Mouse (Mus musculus): ENCODE measurements around the gene Mxi1.

Mxi1 gene

DNA sequence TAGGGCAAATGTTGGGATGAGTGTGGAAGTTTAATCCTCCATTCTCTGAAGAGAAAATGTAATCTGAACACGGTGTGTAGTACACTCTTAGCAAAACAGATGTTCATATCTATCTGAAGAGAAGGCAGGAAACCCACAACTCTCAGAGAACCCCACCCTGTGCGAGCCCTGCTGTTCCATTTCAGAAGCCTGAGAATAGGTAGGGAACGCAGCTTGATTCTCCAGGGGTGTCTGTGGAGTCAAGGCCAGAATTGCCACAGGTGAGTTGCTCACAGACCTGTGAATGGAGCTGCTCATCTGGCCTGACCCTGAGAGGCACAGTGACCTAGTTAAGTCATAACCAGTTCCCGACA, 10.5 kb upstream of the Mxi1 start:
- no peak for DNase-seq (ENCODE audit: low spot score in 2 of 2)

DNA sequence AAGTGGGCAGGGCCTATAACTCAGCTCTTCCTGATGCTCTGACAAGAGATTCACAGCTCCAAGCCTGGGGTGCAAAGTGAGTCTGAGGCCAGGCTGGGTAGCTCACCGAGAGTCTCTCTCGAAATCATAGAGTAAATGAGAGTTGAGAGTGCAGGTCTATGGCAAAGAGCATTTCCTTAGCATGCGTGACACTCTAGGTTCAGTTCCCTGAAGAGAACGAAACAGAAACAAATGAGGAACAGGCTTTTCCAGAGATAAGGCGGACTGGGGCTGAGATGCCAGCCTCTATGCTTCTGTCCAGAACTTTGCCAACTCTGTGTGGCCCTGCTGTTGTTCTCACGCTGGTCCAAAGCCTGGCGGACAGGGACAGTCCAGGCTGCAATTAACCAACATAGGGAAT, 6.9 kb upstream of the Mxi1 start:
- no peak for DNase-seq (ENCODE audit: low spot score in 2 of 2)

DNA sequence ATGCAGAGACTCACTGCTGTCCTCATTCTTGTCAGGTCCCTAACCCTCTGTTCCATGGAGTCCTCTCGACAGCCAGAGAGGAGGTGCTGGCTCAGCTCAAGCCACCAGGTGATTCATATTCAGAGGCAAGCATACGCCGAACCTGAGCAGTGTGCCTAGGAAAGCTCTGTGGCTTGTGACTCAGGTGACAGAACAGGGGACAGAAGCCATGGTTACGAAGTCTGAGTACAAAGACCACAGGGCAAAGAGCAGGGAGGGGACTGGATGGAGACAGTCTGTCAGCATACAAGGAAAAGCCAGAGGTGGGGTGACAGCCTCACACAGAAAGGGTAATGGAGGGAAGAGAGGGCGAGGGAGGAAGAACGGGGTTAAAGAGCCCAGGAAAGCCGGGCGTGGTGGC, 4.7 kb upstream of the Mxi1 start:
- DNase-seq (ENCODE audit: low spot score in 2 of 2) = no peak

DNA sequence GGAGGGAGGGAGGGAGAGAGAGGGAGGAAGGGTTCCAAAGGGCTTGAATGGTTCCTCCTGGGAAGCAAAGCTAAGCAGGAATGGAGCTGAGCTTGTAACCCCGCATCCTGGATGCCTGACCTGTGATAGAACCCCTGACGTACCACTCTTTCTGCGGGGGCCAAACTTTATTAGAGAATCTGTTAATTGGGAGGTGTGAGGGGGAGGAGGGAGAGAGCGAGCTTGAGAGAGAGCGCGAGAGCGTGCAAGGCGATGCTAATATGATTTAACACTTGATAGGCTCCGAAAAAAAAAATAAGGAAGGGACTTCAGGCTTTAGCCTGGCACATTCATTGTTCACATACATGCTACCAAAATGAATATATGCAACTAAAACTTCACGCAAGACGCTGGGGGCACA, 3.6 kb upstream of the Mxi1 start:
- no peak for DNase-seq (ENCODE audit: low spot score in 2 of 2)

DNA sequence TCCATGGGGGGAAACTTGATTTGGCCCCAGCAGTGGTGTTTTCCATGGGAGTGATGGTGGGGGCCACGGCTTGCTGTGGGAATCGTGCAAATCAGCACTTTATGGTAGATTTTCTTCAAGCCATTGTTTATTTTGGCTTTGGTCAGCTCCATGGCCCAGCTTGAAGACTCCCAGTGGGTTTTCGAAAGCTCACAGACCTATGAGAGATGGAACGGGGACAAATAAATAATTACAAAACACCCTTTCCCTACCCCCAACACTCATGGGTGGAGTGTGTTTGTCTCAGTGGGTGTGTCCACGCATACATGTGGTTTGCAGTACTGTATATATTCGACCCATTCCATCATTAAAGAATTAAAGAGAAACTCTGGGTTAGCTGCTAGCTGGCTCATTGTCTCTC, 3.1 kb upstream of the Mxi1 start:
- no peak for DNase-seq (ENCODE audit: low spot score in 2 of 2)

DNA sequence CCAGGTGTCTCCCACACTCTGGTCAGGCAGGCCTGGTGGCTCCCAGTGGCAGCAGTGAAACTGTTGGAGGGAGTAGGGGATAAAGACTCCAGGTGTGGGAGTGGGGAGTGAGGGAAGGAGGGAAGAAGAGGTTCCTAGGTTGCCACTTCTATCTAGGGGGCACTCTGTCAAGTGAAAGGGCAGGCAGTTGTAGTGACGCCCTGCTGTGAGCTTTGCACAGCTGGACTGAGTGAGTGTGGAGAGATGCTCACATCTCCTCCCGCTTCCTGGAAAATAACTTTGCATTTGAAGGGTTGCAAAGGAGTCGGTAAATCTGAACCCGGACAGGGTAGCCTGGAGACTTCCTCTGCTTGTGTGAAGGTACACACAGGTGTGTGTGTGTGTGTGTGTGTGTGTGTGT, 687 bp upstream of the Mxi1 start:
- DNase-seq (ENCODE audit: low spot score in 2 of 2) = no peak

DNA sequence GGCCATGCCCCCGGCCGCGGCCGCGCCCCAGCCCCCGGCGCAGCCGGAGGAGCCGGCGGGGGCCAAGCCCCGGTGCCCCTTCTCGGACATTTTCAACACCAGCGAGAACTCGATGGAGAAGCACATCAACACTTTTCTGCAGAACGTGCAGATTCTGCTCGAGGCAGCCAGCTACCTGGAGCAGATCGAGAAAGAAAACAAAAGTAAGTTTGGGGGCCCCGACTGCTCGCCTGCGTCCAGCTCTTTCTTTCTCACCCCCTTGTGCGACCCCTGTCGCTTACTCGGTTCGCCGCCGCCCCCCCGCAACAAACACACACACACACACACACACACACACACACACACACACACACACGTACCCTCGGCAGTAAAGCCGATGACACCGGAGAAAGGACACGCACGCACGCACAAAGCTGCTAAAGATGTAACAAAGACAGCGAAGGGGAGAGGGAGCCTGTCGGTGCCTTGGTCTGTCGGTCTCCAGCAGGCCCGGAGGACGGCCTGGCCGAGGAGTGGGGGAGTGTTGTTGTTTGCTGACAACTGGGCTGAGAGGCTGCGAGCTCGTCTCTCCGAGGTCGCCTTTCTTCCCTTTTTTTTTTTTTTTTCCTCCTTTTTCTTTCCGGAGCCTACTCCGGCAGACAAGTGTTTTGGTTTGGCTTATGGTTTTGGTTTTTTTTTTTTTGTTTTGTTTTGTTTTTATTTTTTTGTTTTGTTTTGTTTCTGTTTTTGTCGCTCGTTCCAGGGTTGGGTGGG, 629 bp downstream of the Mxi1 start:
- DNase-seq (ENCODE audit: low spot score in 2 of 2) = no peak

DNA sequence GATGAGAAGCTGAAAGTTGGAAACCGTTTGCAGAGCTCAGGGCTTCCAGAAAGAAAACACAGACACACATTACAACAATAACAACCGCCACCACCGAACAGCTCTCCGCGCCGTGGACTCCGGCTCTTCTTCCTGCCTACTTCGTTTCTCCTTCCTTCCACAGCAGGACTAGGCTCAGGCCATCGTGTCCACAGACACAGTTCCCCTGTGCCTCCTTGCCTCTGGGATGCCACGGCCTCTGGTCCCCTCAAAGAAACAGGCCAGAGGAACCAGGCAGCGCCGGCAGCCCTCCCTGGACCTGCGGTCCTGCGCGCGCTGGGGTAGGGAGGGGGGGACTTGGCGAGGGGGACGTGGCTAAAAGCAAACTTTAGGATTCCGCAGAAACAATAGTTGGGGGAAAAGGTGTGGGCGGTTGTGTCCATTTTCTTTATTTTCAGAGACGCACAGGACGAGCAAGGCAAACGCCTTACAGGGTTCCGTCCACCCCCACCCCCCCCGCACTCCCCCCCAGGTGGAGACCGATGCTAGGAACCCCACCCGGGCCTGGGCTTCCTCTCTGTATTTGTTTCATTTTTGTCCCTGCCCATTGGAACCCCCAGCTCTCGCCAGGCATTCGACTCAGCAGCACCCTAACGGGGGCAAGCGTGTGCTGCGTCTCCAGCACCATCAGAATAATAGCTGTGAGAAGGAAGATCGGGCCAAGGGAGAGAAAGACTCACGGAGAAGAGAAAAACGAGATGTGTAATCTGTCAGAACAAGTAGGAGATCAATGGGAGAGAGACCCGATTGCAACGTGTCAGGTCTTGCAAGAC, 1.4 kb downstream of the Mxi1 start:
- no peak for DNase-seq (ENCODE audit: low spot score in 2 of 2)

DNA sequence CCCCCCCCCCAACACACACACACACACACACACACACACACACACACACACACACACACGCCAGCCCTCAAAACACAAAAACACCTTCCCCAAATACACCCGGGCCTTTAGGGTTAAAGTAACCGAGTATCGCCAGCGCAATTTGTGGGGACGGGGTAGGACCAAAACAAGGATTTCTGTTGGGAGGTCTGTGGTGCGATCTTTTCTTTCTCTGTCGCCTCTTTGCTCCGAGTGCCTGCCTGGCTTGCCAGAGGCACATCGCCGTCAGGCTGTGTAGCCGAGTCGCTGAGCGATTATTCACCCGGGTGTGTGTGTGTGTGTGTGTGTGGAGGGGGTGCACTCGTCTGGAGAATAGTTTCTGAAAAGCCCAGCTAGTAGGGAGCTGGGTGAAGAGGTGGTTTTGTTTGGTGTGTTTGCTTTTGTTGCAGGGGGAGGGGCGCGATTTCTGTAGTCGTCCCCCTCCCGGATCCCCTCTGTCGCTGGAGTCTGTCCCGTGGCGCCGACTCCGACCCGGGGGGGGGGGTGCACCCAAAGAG, 2.1 kb downstream of the Mxi1 start:
- peak in 1 of 2 experiments; percentile 52 for DNase-seq (ENCODE audit: low spot score in 2 of 2)

DNA sequence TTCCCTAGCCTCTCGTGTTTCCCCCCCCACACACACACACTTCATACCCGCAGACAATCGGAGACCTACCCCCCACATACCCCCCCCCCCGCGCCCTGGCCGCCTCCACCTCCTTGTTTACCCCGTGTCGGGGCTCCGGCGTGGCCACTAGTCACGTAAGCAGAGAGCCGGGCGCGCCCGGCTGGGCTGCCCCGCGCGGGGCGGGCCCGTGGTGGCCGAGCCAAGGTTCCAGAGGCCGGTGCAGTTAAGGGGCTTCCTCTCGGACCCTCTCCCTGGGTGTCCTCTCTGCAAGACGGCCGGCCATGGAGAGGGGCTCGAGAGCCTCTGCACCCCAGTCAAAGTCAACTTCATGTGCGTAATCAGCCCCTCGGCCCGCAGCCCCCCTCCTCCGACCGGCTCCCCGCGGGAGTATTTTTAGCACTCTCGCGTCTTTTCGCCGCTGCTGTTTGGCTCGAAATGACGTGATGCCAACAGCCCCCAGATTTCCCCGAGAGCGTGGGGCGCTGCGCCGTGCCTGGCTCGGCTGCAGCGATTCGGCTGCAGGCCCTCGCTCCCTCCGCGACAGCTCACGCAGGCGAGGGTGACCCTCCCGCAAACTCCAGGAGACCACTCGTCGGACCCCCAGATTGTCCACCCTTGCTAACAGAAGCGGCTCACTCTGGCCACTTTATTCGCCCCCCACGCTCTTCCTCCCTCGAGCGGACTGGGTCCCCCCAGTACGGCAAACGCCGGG, 2.8 kb downstream of the Mxi1 start:
- DNase-seq (ENCODE audit: low spot score in 2 of 2) = peak; percentile 80 to 83

DNA sequence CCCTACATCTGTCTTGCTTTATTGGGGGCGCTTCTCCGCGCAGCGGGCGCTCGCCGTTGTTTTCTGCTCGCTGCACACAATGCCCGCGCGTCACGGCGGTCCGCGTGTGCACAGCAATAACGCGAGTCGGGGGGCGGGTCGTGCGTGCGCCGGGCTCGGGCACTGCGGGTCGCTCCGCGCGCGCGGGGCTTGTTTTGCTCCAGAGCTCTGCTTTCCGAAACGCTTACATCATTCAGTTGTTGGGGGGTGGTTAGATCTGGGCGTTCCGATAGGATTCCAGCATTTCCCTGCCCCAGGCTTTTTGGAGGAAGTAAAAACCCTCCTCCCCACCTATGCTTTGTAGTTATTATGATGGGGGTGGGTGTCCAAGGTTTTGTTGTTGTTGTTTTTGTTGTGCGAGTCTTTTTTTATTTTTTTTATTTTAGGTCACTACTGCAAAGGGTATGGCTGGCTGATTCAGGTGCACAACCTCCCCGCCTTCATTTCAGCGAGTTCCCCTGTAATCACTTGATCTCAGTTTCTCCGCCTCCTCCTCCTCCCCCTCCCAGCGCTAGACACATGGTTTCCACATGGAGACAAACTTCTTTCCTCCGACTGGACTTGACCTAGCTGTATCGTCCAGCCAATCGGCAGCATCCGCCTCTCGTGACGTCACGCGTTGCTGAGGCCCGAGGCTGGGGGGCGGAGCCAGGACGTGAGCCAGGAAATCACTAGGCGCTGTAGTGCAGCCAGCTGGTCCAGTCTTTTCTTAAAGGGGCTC, 3.5 kb downstream of the Mxi1 start:
- peak; percentile 99 for DNase-seq (ENCODE audit: low spot score in 2 of 2)

DNA sequence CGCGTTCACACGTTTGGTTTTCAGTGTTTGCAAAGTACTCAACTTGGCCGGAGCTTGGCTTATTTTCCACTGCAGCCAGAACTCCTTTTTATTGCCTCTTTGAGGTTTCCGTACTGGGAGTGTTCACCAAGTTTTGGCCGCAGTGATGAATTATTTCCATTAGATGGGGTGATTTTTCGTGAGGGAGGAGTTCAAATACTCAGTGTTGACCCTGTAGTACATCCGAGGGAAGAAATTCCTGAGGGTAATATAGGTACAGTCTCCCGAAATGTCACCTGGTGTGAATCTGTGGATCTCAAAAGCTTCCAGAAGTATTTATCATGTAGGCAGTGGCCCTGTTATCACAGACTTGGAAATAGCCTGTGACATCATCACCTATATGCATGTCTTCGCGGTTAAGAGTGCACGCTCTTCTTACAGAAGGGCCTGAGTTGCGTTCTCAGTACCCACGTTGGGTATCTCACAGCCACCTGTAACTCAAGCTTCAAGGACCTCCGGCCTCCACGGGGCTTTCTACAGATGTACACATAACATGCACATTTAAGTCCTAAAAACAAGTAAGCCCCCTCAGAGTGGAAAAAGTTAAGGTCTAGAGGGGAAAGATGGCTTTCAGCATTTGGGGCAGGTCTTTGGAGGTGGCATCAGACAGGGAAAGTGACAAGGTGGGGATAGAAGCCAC, 4.4 kb downstream of the Mxi1 start:
- DNase-seq (ENCODE audit: low spot score in 2 of 2) = no peak

DNA sequence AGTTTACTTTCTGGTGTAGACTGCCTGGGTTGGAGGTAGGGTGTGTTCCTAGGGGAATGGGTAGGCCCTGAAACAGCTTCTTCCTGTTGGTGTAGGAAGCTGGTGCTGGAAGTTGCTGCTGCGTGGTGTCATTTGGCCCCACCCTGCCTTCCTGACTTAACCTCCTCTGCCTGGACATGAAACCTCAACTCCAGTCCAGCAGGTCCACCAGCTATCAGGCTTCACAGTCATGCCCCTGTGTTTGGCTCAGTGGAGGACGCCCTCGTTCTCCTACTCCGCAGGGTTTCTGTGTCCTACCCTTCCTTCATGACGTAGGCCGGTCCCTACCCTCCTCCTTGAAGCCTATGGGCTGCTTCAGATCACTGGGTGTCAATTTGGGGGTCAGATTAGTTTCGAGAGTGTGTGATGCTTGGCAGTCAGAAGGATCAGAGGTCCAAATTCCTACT, 4.9 kb downstream of the Mxi1 start:
- no peak for DNase-seq (ENCODE audit: low spot score in 2 of 2)

DNA sequence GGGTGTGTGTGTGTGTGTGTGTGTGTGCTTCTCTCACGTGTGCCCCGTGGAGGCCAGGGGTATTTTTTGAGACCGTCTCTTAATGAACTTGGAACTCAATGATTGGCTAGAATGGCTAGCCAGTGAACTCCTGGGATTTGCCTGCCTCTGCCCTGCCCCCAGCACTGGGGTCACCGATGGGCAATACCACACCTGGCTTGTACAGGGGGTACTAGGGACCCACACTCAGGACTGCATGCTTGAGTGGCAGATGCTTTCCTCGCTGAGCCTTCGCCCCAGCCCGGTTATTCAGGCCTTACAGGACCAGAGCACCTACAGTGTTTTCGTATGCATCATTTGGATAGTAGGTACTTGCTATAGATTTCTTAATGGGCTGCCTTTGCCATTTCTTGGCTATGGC, 5.8 kb downstream of the Mxi1 start:
- no peak for DNase-seq (ENCODE audit: low spot score in 2 of 2)

DNA sequence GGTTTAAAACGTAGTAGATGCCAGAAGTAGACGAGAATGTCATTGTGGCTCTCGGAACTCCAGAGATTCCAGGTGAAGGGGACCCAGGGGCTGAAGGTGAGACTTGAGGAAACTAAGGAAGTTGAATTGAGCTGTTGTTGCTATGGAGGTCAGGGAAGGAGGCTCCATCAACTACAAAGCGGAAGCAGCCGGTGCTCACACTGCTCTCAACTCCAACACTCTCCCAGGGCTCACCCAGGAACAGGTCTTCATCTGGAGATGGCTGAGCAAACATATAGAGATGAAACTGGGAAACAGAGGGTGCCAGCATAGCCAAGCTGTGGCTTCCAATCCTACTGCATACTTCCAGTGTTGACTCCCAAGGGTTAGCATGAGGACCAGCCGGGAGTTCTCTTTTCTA, 6.6 kb downstream of the Mxi1 start:
- DNase-seq (ENCODE audit: low spot score in 2 of 2) = no peak

DNA sequence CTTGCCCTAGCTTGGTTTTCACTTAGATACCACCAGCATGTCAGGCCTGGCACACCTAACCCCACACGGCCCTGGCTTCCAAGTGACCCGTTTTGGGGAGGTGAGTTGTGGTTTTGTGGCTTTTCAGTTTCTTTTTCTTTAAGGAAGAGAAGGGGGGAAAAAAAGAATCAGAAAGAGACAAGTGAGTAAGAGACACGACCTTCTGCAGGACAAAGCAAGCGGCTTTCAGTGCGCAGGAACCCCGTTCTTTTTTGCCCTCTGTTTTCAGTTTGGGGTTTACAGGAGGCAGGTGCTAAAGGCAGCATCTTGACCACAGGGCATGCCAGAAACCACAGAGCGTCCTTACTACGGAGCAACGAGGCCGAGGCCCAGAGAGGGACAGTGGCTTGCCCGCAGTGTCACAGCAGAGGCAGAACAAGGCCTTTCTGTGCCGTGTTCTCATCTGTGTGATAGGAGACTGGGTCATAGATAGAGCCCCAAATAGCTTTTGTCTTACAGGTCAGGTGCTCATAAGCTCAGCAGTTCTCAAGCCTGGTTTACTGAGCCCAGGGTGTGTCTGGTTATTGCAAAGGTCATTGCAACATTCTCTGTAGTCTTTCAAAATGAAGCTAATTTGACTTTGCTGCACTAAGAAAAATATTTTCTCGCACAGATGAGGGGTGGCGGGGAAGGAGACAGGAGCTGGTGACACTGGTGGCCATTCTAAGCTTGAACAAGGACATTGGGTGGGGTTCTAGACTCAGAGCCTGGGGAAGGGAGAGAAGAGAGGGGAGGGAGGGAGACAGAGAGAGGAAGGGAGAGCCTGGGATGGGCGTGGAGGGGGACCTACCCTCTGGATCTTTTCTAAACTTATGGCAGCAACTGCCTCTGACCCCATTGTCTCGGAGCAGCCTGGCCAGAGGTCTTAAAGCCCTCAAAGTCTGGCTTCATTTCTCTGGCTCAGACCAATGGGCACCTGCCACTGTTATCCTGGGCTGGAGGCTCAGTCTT, 8.1 kb downstream of the Mxi1 start:
- no peak for DNase-seq (ENCODE audit: low spot score in 2 of 2)

DNA sequence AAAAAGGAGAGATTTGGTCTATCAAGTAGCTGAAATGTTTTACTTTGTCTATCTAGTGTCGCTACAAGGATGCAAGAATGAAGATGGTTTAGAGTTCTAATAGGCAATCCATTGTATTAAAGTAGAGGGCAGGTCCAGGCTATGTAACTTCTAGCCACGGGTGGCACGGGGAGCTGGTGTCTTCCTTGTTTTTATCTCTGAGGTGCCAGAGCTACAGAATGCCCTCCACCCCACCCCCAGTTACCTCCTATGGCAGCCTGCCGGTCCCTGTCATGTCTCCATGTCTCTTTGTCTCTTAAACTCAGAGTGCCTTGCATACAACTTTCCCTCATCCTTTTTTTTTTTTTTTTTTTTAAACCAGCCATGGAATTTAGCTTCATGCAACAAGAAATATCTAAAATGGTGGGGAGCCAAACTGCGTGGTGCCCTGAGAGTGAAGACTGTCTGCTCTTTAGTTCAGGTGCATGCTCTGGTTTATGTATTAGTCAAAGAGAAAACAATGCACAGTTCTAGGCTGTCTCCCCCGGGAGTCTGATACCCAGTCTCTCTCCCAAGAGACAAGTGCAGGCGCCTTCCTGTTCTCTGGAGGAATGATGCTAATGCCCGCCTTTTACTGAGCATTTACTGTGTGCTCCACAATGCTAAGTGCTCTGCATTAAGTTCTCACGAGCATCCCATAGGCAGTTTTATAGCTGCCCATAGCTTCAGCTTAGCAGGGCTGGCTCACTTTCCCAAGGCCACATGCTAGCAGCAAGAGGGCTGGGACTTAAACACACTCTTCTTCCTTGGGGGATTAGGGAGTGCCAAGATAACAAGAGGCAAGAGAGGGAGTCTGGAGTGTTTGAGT, 10.2 kb downstream of the Mxi1 start:
- DNase-seq (ENCODE audit: low spot score in 2 of 2) = no peak

DNA sequence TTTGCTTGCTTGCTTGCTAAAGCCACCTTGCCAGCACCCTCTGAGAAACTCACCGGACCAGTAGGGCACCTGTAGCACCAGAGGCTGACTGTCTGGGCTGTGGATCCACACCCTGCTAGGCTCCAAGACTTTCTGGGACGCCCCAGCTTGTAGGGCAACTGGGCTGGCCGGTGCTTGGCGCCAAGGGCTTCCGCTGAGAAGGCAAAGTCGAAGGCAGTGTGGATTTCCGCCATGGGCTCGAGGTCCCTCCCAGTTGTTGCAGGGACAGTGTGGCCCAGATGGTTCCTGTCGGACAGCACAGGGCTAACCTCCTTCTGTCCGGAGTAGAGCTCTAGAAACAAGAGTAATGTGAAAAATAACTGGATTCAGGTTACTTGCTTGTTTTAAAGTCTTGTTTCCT, 11.0 kb downstream of the Mxi1 start:
- no peak for DNase-seq (ENCODE audit: low spot score in 2 of 2)

Measured in frontal cortex, postnatal 10 days (tissue).